Mouse (Mus musculus): ENCODE data around the gene Fgfr2. TPM values are rescaled to one million over a fixed set of nuclear protein-coding genes. Genes with fewer than 3 reads are reported as not detected.

Fgfr2 gene
- total RNA-seq, 1 experiment = 37.5 TPM

DNA sequence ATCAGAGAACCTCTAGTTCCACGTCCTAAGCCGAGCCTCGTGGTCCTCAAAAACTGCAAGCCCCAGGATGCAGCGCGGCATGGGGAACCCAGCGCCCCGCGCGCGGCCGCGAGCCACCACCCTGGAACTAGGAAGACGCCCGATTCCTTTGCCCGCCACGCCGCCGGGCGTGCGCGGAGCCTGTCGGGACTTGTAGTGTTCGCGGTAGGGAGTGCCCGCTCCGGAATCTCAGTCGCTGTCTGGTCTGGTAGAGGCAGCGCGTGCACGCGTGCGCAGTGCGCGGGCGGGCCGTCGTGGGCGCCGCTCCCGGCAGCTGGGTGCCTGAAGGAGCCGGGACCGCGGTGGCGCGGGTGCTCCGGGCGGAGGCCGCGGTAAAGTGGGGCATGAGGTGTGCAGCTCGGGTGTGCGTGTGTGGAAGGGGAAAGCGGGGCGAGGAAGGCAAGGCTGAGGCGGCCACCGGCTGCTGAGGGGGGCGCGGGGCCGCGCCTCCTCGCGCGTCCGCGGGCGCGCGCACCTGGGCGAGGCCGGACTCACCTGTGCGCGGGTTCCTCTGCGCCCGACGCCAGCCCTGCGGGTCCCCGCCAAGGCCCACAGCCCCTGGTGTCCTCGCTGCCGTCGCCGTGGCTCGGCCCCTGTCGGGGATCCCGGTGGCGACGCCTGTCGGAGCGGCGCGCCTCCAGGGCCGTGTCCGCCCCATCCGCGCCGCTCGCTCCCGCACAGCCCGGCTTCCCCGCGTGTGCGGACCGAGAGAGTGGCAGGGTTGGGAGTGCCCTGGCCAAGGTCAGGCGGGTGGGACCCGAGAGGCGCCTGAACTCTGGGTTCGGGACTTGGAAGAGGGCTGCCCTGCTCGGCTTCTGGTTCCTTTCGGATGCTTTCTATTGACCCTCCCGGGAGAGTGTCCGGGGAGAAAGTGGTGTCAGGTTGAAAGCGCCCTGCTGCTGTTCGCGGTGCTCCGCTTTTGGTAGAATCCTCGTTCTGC lies 2257.2 kb downstream of the Fgfr2 start, which contains the start of gene Plekha1:
Gene Plekha1 (plus strand): TSS at position 144 of the 979 bp plus-strand sequence.
- in situ Hi-C loops (cut with MboI; ENCODE audit: low sequenced_read_pairs in 2 of 2, unreplicated experiment in 2 of 2) = no loop called here
- 0 out of 2 replicates have a peak, but pooled peaks have one; percentile 14 for TF ChIP-seq MAFK (IDR thresholded peaks at IDR 0.05; ENCODE audit: insufficient read depth, low read depth, low read length)
- TF ChIP-seq CHD2 (IDR thresholded peaks at IDR 0.05; ENCODE audit: low read depth, low read length) = no peak
- TF ChIP-seq HCFC1 (IDR thresholded peaks at IDR 0.05; ENCODE audit: borderline replicate concordance, insufficient read depth, low read length) = peak; percentile 98
- TF ChIP-seq ZC3H11A (IDR thresholded peaks at IDR 0.05; ENCODE audit: borderline replicate concordance, low read depth, low read length) = no peak

DNA sequence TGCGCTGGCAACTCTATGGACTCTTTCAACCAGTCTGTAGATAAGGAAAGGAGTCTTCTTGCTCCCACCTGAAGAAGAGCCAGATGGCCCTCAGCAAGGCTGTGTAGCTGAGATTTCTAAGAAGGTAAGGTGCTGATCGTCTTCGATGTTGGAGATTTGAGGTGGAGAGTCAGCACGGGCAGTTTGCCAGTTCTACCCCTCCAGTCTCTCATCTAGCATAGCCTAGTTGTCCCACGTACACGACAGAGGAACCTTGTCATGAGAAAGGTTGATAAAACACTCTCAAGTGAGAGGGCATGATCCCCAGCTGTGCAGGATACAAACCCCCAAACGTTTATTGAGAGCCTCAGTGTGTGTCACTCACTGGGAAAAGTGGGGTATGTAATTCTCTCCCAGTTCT lies 2258.4 kb downstream of the Fgfr2 start:
- Histone ChIP-seq H3K4me1 (ENCODE audit: control insufficient read depth in 2 of 2, insufficient read depth in 2 of 2, low read length in 2 of 2, poor library complexity in 1 of 2) (peaks cover under 1 to 14% of the 10 kb centered on the region in 2 experiments), H3K27ac (ENCODE audit: insufficient read depth, low read depth, low read length, poor library complexity, severe bottlenecking) (no peak overlapping the region), H3K4me3 (ENCODE audit: insufficient read depth in 1 of 2, low read depth in 1 of 2, low read length in 2 of 2, poor library complexity in 1 of 2, severe bottlenecking in 1 of 2) (no peak overlapping the region), H3K9ac (ENCODE audit: insufficient read depth, low read depth, low read length, poor library complexity, severe bottlenecking) (no peak overlapping the region), H3K9me3 (ENCODE audit: control insufficient read depth, insufficient read depth, low read depth, low read length) (no peaks in the 10 kb centered on the region), H3K36me3 (ENCODE audit: control insufficient read depth, insufficient read depth, low read length, poor library complexity, severe bottlenecking) (no peaks in the 10 kb centered on the region)
- TF ChIP-seq CHD2 (IDR thresholded peaks at IDR 0.05; ENCODE audit: low read depth, low read length) (no peak), ZNF384 (IDR thresholded peaks at IDR 0.05; ENCODE audit: low read depth, low read length) (no peak), ZC3H11A (IDR thresholded peaks at IDR 0.05; ENCODE audit: borderline replicate concordance, low read depth, low read length) (no peak), MAFK (IDR thresholded peaks at IDR 0.05; ENCODE audit: insufficient read depth, low read depth, low read length) (no peak), HCFC1 (IDR thresholded peaks at IDR 0.05; ENCODE audit: borderline replicate concordance, insufficient read depth, low read length) (no peak)
- in situ Hi-C loops (cut with MboI; ENCODE audit: low sequenced_read_pairs in 2 of 2, unreplicated experiment in 2 of 2) = no loop called here
- no peak for DNase-seq (ENCODE audit: low read depth, low spot score)

More for the DNA sequence above, 2257.2 kb downstream of the Fgfr2 start, which contains the start of gene Plekha1:
- peak within 1 kb of the TSS; percentile 35; the same call in 1 of the 2 replicates for H3K27ac ChIP-seq (ENCODE audit: insufficient read depth, low read depth, low read length, poor library complexity, severe bottlenecking)
- peak; percentile 93 for DNase-seq (ENCODE audit: low read depth, low spot score)
- no peaks in the 10 kb centered on the region for H3K36me3 ChIP-seq (ENCODE audit: control insufficient read depth, insufficient read depth, low read length, poor library complexity, severe bottlenecking)
- H3K9ac ChIP-seq (ENCODE audit: insufficient read depth, low read depth, low read length, poor library complexity, severe bottlenecking) = peak within 1 kb of the TSS; percentile 77
- peak within 1 kb of the TSS; percentile 73 to 88 for H3K4me3 ChIP-seq (ENCODE audit: insufficient read depth in 1 of 2, low read depth in 1 of 2, low read length in 2 of 2, poor library complexity in 1 of 2, severe bottlenecking in 1 of 2)
- H3K9me3 ChIP-seq (ENCODE audit: control insufficient read depth, insufficient read depth, low read depth, low read length) = no peaks in the 10 kb centered on the region
- peaks cover 0 to 7% of the 10 kb centered on the region in 2 experiments; a peak in 3 of 4 replicates for H3K4me1 ChIP-seq (ENCODE audit: control insufficient read depth in 2 of 2, insufficient read depth in 2 of 2, low read length in 2 of 2, poor library complexity in 1 of 2)

DNA sequence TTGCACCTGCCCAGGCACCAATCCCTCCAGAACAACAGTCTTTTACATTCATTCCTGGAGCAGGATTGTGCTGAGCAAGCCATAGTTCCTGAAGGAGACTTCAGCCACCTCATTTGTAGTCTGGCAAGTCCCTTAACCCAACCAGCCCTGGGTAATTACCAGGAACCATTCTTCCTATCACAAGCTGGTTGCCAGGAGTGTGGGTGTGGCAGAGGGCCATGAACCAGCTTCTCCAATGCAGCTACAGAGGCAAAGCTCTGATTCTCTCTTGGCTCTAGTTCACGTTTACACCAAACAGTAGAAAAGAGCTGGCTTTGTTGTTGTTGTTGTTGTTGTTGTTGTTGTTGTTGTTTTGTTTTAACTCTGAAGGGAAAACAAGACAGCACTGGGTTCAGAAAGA lies 2260.6 kb downstream of the Fgfr2 start:
- TF ChIP-seq ZNF384 (IDR thresholded peaks at IDR 0.05; ENCODE audit: low read depth, low read length) = no peak
- no peak for TF ChIP-seq CHD2 (IDR thresholded peaks at IDR 0.05; ENCODE audit: low read depth, low read length)
- TF ChIP-seq HCFC1 (IDR thresholded peaks at IDR 0.05; ENCODE audit: borderline replicate concordance, insufficient read depth, low read length) = no peak
- no peak for TF ChIP-seq MAFK (IDR thresholded peaks at IDR 0.05; ENCODE audit: insufficient read depth, low read depth, low read length)
- TF ChIP-seq ZC3H11A (IDR thresholded peaks at IDR 0.05; ENCODE audit: borderline replicate concordance, low read depth, low read length) = no peak
- in situ Hi-C loops (cut with MboI; ENCODE audit: low sequenced_read_pairs in 2 of 2, unreplicated experiment in 2 of 2) = no loop called here
- Histone ChIP-seq H3K27ac (ENCODE audit: insufficient read depth, low read depth, low read length, poor library complexity, severe bottlenecking) (no peak overlapping the region), H3K4me3 (ENCODE audit: insufficient read depth in 1 of 2, low read depth in 1 of 2, low read length in 2 of 2, poor library complexity in 1 of 2, severe bottlenecking in 1 of 2) (no peak overlapping the region), H3K4me1 (ENCODE audit: control insufficient read depth in 2 of 2, insufficient read depth in 2 of 2, low read length in 2 of 2, poor library complexity in 1 of 2) (peaks cover 6 to 19% of the 10 kb centered on the region in 2 experiments), H3K9ac (ENCODE audit: insufficient read depth, low read depth, low read length, poor library complexity, severe bottlenecking) (no peak overlapping the region), H3K9me3 (ENCODE audit: control insufficient read depth, insufficient read depth, low read depth, low read length) (no peaks in the 10 kb centered on the region), H3K36me3 (ENCODE audit: control insufficient read depth, insufficient read depth, low read length, poor library complexity, severe bottlenecking) (no peaks in the 10 kb centered on the region)
- DNase-seq (ENCODE audit: low read depth, low spot score) = no peak

DNA sequence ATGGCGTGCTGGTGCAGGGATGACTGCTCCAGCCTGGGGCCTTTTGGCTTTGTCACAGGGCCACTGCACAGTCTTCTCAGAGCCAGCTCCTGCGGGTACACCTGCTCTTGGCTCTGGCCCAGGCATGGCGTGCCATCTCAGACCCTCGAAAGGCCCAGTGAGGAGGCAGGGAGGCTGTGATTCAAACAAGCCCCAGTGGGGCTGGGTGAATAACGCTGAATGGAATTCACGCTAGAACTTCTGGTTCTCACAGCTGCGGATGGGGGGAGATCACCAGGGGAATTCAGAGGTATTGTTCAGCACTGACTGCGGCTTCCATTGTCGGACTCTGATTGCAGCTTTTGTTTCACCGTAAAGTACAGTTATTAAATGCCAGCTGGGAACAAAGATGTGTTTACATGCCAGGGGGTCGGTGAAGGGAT lies 2262.4 kb downstream of the Fgfr2 start:
- peaks cover 6 to 19% of the 10 kb centered on the region in 2 experiments for H3K4me1 ChIP-seq (ENCODE audit: control insufficient read depth in 2 of 2, insufficient read depth in 2 of 2, low read length in 2 of 2, poor library complexity in 1 of 2)
- no peak for DNase-seq (ENCODE audit: low read depth, low spot score)
- in situ Hi-C loops (cut with MboI; ENCODE audit: low sequenced_read_pairs in 2 of 2, unreplicated experiment in 2 of 2) = no loop called here
- H3K9ac ChIP-seq (ENCODE audit: insufficient read depth, low read depth, low read length, poor library complexity, severe bottlenecking) = peak overlapping the region; percentile 55; the same call in 1 of the 2 replicates
- H3K27ac ChIP-seq (ENCODE audit: insufficient read depth, low read depth, low read length, poor library complexity, severe bottlenecking) = peak overlapping the region; percentile 23; the same call in 1 of the 2 replicates
- H3K4me3 ChIP-seq (ENCODE audit: insufficient read depth in 1 of 2, low read depth in 1 of 2, low read length in 2 of 2, poor library complexity in 1 of 2, severe bottlenecking in 1 of 2) = peak overlapping the region; percentile 13 to 28; a peak in 2 of 4 replicates
- H3K9me3 ChIP-seq (ENCODE audit: control insufficient read depth, insufficient read depth, low read depth, low read length) = no peaks in the 10 kb centered on the region
- TF ChIP-seq CHD2 (IDR thresholded peaks at IDR 0.05; ENCODE audit: low read depth, low read length) = no peak
- TF ChIP-seq ZNF384 (IDR thresholded peaks at IDR 0.05; ENCODE audit: low read depth, low read length) = no peak
- TF ChIP-seq ZC3H11A (IDR thresholded peaks at IDR 0.05; ENCODE audit: borderline replicate concordance, low read depth, low read length) = no peak
- no peak for TF ChIP-seq HCFC1 (IDR thresholded peaks at IDR 0.05; ENCODE audit: borderline replicate concordance, insufficient read depth, low read length)
- no peak for TF ChIP-seq MAFK (IDR thresholded peaks at IDR 0.05; ENCODE audit: insufficient read depth, low read depth, low read length)
- no peaks in the 10 kb centered on the region for H3K36me3 ChIP-seq (ENCODE audit: control insufficient read depth, insufficient read depth, low read length, poor library complexity, severe bottlenecking)
